Mouse (Mus musculus) right cerebral cortex, adult 2 months (tissue): ENCODE data around the gene Rheb.
"Not testable (repeated sequence)": the region's sequence is repeated elsewhere in the genome, so short reads cannot be mapped to it uniquely, and the experiment has no call there.

Source experiments
- DNase-seq, 2 experiments: peaks; one replicate each; pipeline ENCODE4 v3.0.0; 2021 to 2022; ENCODE audit warnings: low spot score in 2 of 2

The Rheb gene

GRCm38 (mm10) chr5:24792961-24793360 is 49.5 kb downstream of the Rheb start:
- no peak for DNase-seq

- DNase-seq, result no peak
Observed at GRCm38 (mm10) chr5:24782957-24783356, 59.5 kb downstream of the Rheb start.

GRCm38 (mm10) chr5:24781048-24781447 is 61.4 kb downstream of the Rheb start:
- peak; percentile 46 to 66 for DNase-seq

- DNase-seq, result no peak
Observed at GRCm38 (mm10) chr5:24779881-24780512, 62.4 kb downstream of the Rheb start.

GRCm38 (mm10) chr5:24779321-24779720 is 63.1 kb downstream of the Rheb start:
- DNase-seq, result no peak

- DNase-seq, result no peak
Observed at GRCm38 (mm10) chr5:24778843-24779140, 63.6 kb downstream of the Rheb start.

- no peak for DNase-seq
Observed at GRCm38 (mm10) chr5:24778082-24778842, 64.2 kb downstream of the Rheb start.

- no peak for DNase-seq
Observed at GRCm38 (mm10) chr5:24776681-24777080, 65.7 kb downstream of the Rheb start.

GRCm38 (mm10) chr5:24774549-24774948 is 67.9 kb downstream of the Rheb start:
- DNase-seq, result not testable (repeated sequence)

GRCm38 (mm10) chr5:24757816-24758215 is 84.6 kb downstream of the Rheb start, which contains the start of gene Crygn:
Gene Crygn, minus strand, starts transcription at chr5:24758008.
- DNase-seq, result no peak

GRCm38 (mm10) chr5:24756931-24757330 is 85.5 kb downstream of the Rheb start:
- DNase-seq, result no peak
